Mouse (Mus musculus): ENCODE results near the gene Cfd. TPM values are rescaled to one million over a fixed set of nuclear protein-coding genes. Genes with fewer than 3 reads are reported as not detected.

Cfd gene
- total and polyA plus RNA-seq, 3 experiments: 0.26 TPM; not detected in 2

DNA sequence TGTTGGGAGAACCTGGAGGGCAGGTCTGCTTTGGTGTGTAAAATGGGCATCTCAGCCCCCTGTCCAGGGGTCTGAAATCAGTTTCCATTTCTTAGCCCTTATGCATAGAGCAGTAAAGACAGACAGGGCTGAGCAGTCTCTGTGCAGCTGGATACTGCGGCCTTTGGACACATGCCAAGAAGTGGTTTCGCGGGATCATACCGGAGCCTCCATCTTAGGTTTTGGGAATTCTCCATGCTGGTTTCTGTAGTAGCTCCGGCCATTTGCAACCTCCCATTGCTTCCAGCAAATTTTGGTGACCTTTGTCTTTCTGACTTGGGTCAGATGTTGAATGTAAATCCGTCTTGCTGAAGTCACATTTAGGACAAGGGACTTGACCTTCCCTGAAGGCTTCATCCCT lies 47.2 kb upstream of the Cfd start:
- H3K4me3 ChIP-seq (replicated peaks in 1 of 3; ENCODE audit: low read depth in 2 of 3, low read length in 2 of 3, poor library complexity in 1 of 3): no peak overlapping the region
- H3K4me2 ChIP-seq (ENCODE audit: insufficient read depth, low read depth, poor library complexity, severe bottlenecking): no peak overlapping the region
- no peaks in the 10 kb centered on the region for H3K9me3 ChIP-seq (replicated peaks; ENCODE audit: low read length)
- no peak overlapping the region for H3K27ac ChIP-seq (ENCODE audit: insufficient read depth, low read depth)
- H3K79me2 ChIP-seq (replicated peaks; ENCODE audit: control insufficient read depth, extremely low read depth, insufficient read depth, poor library complexity, severe bottlenecking): no peaks in the 10 kb centered on the region
- H3K9ac ChIP-seq (ENCODE audit: insufficient read depth, low read depth): no peak overlapping the region
- TF ChIP-seq RCOR1 (conservative IDR thresholded peaks at IDR 0.05; ENCODE audit: low read depth, low read length) (no peak), BHLHE40 (IDR thresholded peaks at IDR 0.05; ENCODE audit: low read depth, low read length) (no peak), POLR2AphosphoS2 (IDR thresholded peaks at IDR 0.05; ENCODE audit: low read depth, low read length) (no peak), ZMIZ1 (IDR thresholded peaks at IDR 0.05; ENCODE audit: low read depth, low read length) (no peak), EP300 (IDR thresholded peaks at IDR 0.05; ENCODE audit: low read length) (no peak), ZKSCAN1 (IDR thresholded peaks at IDR 0.05; ENCODE audit: borderline replicate concordance, low read depth, low read length) (no peak), CHD2 (IDR thresholded peaks at IDR 0.05; ENCODE audit: low read length) (no peak), MYC (IDR thresholded peaks at IDR 0.05; ENCODE audit: low read depth, low read length) (no peak), USF2 (conservative IDR thresholded peaks at IDR 0.05; ENCODE audit: low read depth, low read length) (no peak), IRF4 (IDR thresholded peaks at IDR 0.05; ENCODE audit: low read depth, low read length) (no peak), E2F4 (IDR thresholded peaks at IDR 0.05; ENCODE audit: insufficient replicate concordance, low read depth, low read length) (no peak), GABPA (IDR thresholded peaks at IDR 0.05; ENCODE audit: insufficient replicate concordance, low read depth, low read length) (no peak), TBP (conservative IDR thresholded peaks at IDR 0.05; ENCODE audit: low read depth, low read length) (no peak)
- dilution Hi-C loops (cut with MboI; ENCODE audit: extremely low pct_ligation_motif_present, extremely low pct_unique_long_range_greater_than_20kb, low sequenced_read_pairs): no loop called here
- no peak for DNase-seq (ENCODE audit: extremely low read depth)
- no peaks in the 10 kb centered on the region for H3K4me1 ChIP-seq (ENCODE audit: control insufficient read depth in 1 of 2, insufficient read depth in 2 of 2)
- peaks cover 7% of the 10 kb centered on the region for H3K27me3 ChIP-seq (replicated peaks)
- in situ Hi-C loops (cut with MboI; ENCODE audit: low pct_ligation_motif_present, low pct_unique_long_range_greater_than_20kb, low sequenced_read_pairs): no loop called here
- H3K36me3 ChIP-seq (replicated peaks in 1 of 2; ENCODE audit: control insufficient read depth in 1 of 2, insufficient read depth in 1 of 2, low read length in 1 of 2): no peaks in the 10 kb centered on the region

DNA sequence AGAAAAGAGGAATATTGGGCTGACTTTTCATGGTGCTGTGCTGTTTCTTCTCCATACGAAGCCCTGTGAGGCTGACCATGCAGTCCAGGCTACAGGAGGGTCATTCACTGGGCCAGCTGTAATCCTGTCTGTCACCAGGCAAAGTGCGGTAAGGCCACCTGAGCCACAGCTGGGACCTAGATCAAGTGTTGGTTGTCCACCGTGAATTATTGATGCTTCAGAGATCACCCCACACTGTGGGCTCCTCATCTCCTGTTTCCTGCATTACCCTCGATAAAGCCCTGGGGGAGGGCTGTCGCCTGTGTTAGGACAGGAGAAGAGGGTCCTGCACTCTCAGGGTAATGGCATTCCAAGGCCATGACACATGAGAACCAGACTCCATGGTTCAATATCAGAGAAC lies 44.1 kb upstream of the Cfd start:
- Histone ChIP-seq H3K4me1 (ENCODE audit: control insufficient read depth in 1 of 2, insufficient read depth in 2 of 2) (peaks cover 5 to 21% of the 10 kb centered on the region in 2 experiments), H3K27ac (ENCODE audit: insufficient read depth, low read depth) (no peak overlapping the region), H3K9me3 (replicated peaks; ENCODE audit: low read length) (no peaks in the 10 kb centered on the region), H3K4me3 (replicated peaks in 1 of 3; ENCODE audit: low read depth in 2 of 3, low read length in 2 of 3, poor library complexity in 1 of 3) (no peak overlapping the region), H3K9ac (ENCODE audit: insufficient read depth, low read depth) (no peak overlapping the region), H3K4me2 (ENCODE audit: insufficient read depth, low read depth, poor library complexity, severe bottlenecking) (no peak overlapping the region), H3K36me3 (replicated peaks in 1 of 2; ENCODE audit: control insufficient read depth in 1 of 2, insufficient read depth in 1 of 2, low read length in 1 of 2) (peaks cover 0 to 4% of the 10 kb centered on the region in 2 experiments), H3K79me2 (replicated peaks; ENCODE audit: control insufficient read depth, extremely low read depth, insufficient read depth, poor library complexity, severe bottlenecking) (no peaks in the 10 kb centered on the region), H3K27me3 (replicated peaks) (no peaks in the 10 kb centered on the region)
- no peak for DNase-seq (ENCODE audit: extremely low read depth)
- dilution Hi-C loops (cut with MboI; ENCODE audit: extremely low pct_ligation_motif_present, extremely low pct_unique_long_range_greater_than_20kb, low sequenced_read_pairs): no loop called here
- in situ Hi-C loops (cut with MboI; ENCODE audit: low pct_ligation_motif_present, low pct_unique_long_range_greater_than_20kb, low sequenced_read_pairs): no loop called here
- no peak for TF ChIP-seq ZC3H11A (IDR thresholded peaks at IDR 0.05; ENCODE audit: low read depth, low read length)
- TF ChIP-seq POLR2AphosphoS2 (IDR thresholded peaks at IDR 0.05; ENCODE audit: low read depth, low read length): no peak
- TF ChIP-seq ETS1 (conservative IDR thresholded peaks at IDR 0.05; ENCODE audit: low read depth, low read length): no peak
- TF ChIP-seq SMC3 (IDR thresholded peaks at IDR 0.05; ENCODE audit: low read depth, low read length): no peak
- TF ChIP-seq UBTF (IDR thresholded peaks at IDR 0.05; ENCODE audit: low read depth, low read length): no peak
- TF ChIP-seq CHD2 (IDR thresholded peaks at IDR 0.05; ENCODE audit: low read length): no peak
- TF ChIP-seq TCF12 (IDR thresholded peaks at IDR 0.05; ENCODE audit: low read depth, low read length): no peak
- no peak for TF ChIP-seq E2F4 (IDR thresholded peaks at IDR 0.05; ENCODE audit: insufficient replicate concordance, low read depth, low read length)
- TF ChIP-seq MYC (IDR thresholded peaks at IDR 0.05; ENCODE audit: low read depth, low read length): no peak
- TF ChIP-seq JUN (IDR thresholded peaks at IDR 0.05; ENCODE audit: insufficient read depth, low read depth, low read length): no peak
- TF ChIP-seq RCOR1 (conservative IDR thresholded peaks at IDR 0.05; ENCODE audit: low read depth, low read length): no peak
- no peak for TF ChIP-seq JUND (conservative IDR thresholded peaks at IDR 0.05; ENCODE audit: low read depth, low read length)
- TF ChIP-seq USF2 (conservative IDR thresholded peaks at IDR 0.05; ENCODE audit: low read depth, low read length): no peak
- TF ChIP-seq IRF4 (IDR thresholded peaks at IDR 0.05; ENCODE audit: low read depth, low read length): no peak
- no peak for TF ChIP-seq GABPA (IDR thresholded peaks at IDR 0.05; ENCODE audit: insufficient replicate concordance, low read depth, low read length)
- TF ChIP-seq MEF2A (IDR thresholded peaks at IDR 0.05; ENCODE audit: borderline replicate concordance, low read depth, low read length): no peak
- no peak for TF ChIP-seq HCFC1 (IDR thresholded peaks at IDR 0.05; ENCODE audit: low read depth, low read length)
- TF ChIP-seq MAZ (IDR thresholded peaks at IDR 0.05; ENCODE audit: low read depth, low read length): no peak
